Mouse (Mus musculus) liver, postnatal 0 days (tissue): Measurements from ENCODE around the gene Tas1r2. TPM values are rescaled to one million over a fixed set of nuclear protein-coding genes. Genes with fewer than 3 reads are reported as not detected.
A peak's percentile ranks its signal among the peaks of the same experiment; 100 is the strongest.

Source experiments
- ATAC-seq: fragments of 200-750 bp; cut with Nextera tagmentation; 2 replicates; pipeline ENCODE4 v1.8.0; 2017; ENCODE audit warnings: mild to moderate bottlenecking, moderate library complexity
- DNase-seq: peaks from one replicate; pipeline ENCODE4 v3.0.0-alpha.2; 2016
- H3K27ac ChIP-seq: fragments of 300-500 bp; sonication (generic); 2 replicates; pipeline ENCODE4 v1.5.1; 2014; ENCODE audit warnings: antibody characterized with exemption, moderate library complexity, mild to moderate bottlenecking, low read depth
- H3K27me3 ChIP-seq: fragments of 300-500 bp; sonication (generic); 2 replicates; pipeline ENCODE4 v1.6.1; 2014; ENCODE audit warnings: low read length, control low read depth, mixed read lengths; ENCODE audit not compliant: insufficient read depth
- H3K36me3 ChIP-seq: fragments of 300-500 bp; sonication (generic); replicated peaks from 2 replicates; pipeline ENCODE4 v1.6.1; 2014; ENCODE audit warnings: mild to moderate bottlenecking, control low read depth, low read length, moderate library complexity, mixed read lengths; ENCODE audit not compliant: insufficient read depth
- H3K4me1 ChIP-seq: fragments of 300-500 bp; sonication (generic); 2 replicates; pipeline ENCODE4 v1.6.1; 2014; ENCODE audit warnings: antibody characterized with exemption, mild to moderate bottlenecking, control low read depth; ENCODE audit not compliant: insufficient read depth
- H3K4me2 ChIP-seq: fragments of 300-500 bp; sonication (generic); 2 replicates; pipeline ENCODE4 v1.6.1; 2014; ENCODE audit warnings: low read depth, mild to moderate bottlenecking, low read length, moderate library complexity, mixed read lengths
- H3K4me3 ChIP-seq: fragments of 300-500 bp; sonication (generic); 2 replicates; pipeline ENCODE4 v1.5.1; 2014; ENCODE audit warnings: low read depth, low read length
- H3K9ac ChIP-seq: fragments of 300-500 bp; sonication (generic); replicated peaks from 2 replicates; pipeline ENCODE4 v1.6.1; 2014; ENCODE audit warnings: mild to moderate bottlenecking, moderate library complexity
- H3K9me3 ChIP-seq: fragments of 300-500 bp; sonication (generic); 2 replicates; pipeline ENCODE4 v1.6.1; 2016; ENCODE audit warnings: mild to moderate bottlenecking, control low read depth, low read length, mixed read lengths
- CTCF ChIP-seq: sonication (generic); IDR thresholded peaks from 2 replicates; pipeline ENCODE4 v1.5.1; 2016; ENCODE audit warnings: antibody characterized with exemption, low read depth
- EP300 ChIP-seq: IDR thresholded peaks from 2 replicates; pipeline ENCODE4 v1.6.1; 2016; ENCODE audit warnings: antibody characterized with exemption, low read depth, mild to moderate bottlenecking
- WGBS: fragments of 180-500 bp; shearing (Covaris S2); extraction: QIAGEN DNeasy Blood & Tissue Kit; methylation state at CpG from one replicate; pipeline ENCODE4 v1.1.7; 2014; ENCODE audit not compliant: insufficient replicate concordance; 5-methylcytosine and 5-hydroxymethylcytosine counted together
- polyA plus RNA-seq: library from polyadenylated mRNA; unstranded; fragments of >200 nt; fragmentation: Nextera tagmentation; extraction: Ambion mirVana; gene quantifications from 2 replicates; pipeline ENCODE4 v1.2.1, GENCODE M21; 2015

The Tas1r2 gene
- polyA plus RNA-seq, 1 experiment from 2014 or later, result not detected

DNA sequence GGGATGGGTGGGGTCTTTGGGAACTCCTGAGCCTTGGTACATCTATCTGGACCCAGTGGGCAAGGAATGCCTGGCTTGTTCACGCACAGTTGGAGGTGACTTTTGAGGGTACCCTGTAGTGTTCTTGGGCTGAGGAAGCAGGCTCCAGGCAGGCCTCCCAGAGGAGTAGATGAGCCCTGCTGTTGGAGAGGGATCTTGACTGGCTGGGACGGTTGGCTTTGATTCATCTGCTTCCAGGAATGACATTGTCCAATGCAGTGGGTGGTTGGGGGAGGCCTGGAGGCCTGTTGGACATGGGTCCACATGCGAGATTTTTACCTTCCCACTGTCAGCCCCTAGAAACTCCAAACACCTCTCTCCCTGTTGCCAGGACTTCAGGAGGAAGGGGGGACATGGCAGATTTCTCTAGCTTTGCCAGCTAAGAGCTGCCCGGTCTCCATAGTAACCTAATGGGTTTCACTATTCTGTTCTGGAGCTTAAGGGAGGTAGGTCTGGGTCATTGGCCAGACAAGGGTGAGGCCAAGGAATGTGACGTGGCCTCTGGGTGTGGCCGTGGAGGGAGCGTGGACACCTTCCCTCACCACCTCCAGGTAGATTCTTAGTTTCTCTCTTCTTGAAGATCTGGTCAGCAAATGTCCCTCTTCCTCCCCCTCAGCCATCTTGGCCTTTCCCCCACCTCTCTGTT lies 21.6 kb upstream of the Tas1r2 start:
- Histone ChIP-seq H3K9me3 (no peaks in the 10 kb centered on the region), H3K27ac (peak overlapping the region; percentile 18; the same call in 1 of the 2 replicates), H3K9ac (no peak overlapping the region; the same call in 1 of the 2 replicates), H3K4me3 (no peak overlapping the region), H3K4me2 (no peak overlapping the region), H3K27me3 (no peaks in the 10 kb centered on the region), H3K4me1 (peaks cover 10% of the 10 kb centered on the region), H3K36me3 (peaks cover 6% of the 10 kb centered on the region; the same call in 1 of the 2 replicates)
- WGBS, result 72% methylated on average over 7 of the region's 7 CpGs
- TF ChIP-seq CTCF, result no peak
- no peak for TF ChIP-seq EP300
- DNase-seq (no peak), ATAC-seq (peak; percentile 15; the same call in 1 of the 2 replicates)

DNA sequence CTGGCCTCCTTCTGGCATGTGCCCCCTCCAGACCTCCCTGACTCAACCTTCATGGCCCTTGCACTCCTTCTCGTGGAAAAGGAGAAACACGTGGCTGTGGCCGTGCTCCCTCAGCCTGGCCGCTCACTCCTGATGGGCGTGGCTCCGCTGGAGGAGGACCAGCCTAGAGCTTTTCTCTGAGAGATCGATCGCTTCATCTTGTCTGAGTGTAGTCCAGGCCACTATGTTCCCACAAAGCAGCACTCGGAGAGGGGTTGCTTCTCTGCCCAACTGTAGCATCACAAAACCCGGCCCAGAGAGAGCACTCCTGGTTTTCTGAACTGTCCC lies 21.1 kb upstream of the Tas1r2 start:
- no peak overlapping the region for H3K4me3 ChIP-seq
- TF ChIP-seq EP300, result no peak
- TF ChIP-seq CTCF, result no peak
- no peaks in the 10 kb centered on the region for H3K27me3 ChIP-seq
- 57% methylated on average over 10 of the region's 10 CpGs for WGBS
- peaks cover 10% of the 10 kb centered on the region for H3K4me1 ChIP-seq
- H3K27ac ChIP-seq, result no peak overlapping the region
- H3K36me3 ChIP-seq, result peaks cover 10% of the 10 kb centered on the region; the same call in 1 of the 2 replicates
- no peak for ATAC-seq
- no peak overlapping the region for H3K4me2 ChIP-seq
- no peaks in the 10 kb centered on the region for H3K9me3 ChIP-seq
- DNase-seq, result no peak
- H3K9ac ChIP-seq, result no peak overlapping the region

GRCm38 (mm10) chr4:139636373-139636772 lies 17.0 kb upstream of the Tas1r2 start:
- H3K4me2 ChIP-seq, result no peak overlapping the region
- H3K9ac ChIP-seq, result no peak overlapping the region
- 35% methylated on average over 7 of the region's 7 CpGs for WGBS
- H3K4me1 ChIP-seq, result peaks cover 12% of the 10 kb centered on the region
- H3K4me3 ChIP-seq, result no peak overlapping the region
- ATAC-seq, result no peak
- H3K9me3 ChIP-seq, result no peaks in the 10 kb centered on the region
- no peak overlapping the region for H3K27ac ChIP-seq
- H3K27me3 ChIP-seq, result no peaks in the 10 kb centered on the region
- TF ChIP-seq CTCF, result peak; percentile 97
- no peak for TF ChIP-seq EP300
- DNase-seq, result peak; percentile 81
- H3K36me3 ChIP-seq, result peaks cover 14% of the 10 kb centered on the region

- TF ChIP-seq CTCF (no peak), EP300 (no peak)
- ATAC-seq (no peak), DNase-seq (no peak)
- Histone ChIP-seq H3K27ac (no peak overlapping the region), H3K36me3 (peaks cover 19% of the 10 kb centered on the region), H3K4me2 (no peak overlapping the region), H3K9me3 (no peaks in the 10 kb centered on the region), H3K27me3 (no peaks in the 10 kb centered on the region), H3K4me3 (no peak overlapping the region), H3K9ac (no peak overlapping the region), H3K4me1 (peaks cover 9% of the 10 kb centered on the region; the same call in 1 of the 2 replicates)
- WGBS, result 85% methylated on average over 9 of the region's 9 CpGs
Observed at GRCm38 (mm10) chr4:139637847-139638246, 15.5 kb upstream of the Tas1r2 start.

- no peak for TF ChIP-seq CTCF
- no peak for TF ChIP-seq EP300
- Histone ChIP-seq H3K9ac (no peak overlapping the region), H3K4me1 (peaks cover 9% of the 10 kb centered on the region; the same call in 1 of the 2 replicates), H3K4me2 (no peak overlapping the region), H3K27me3 (no peaks in the 10 kb centered on the region), H3K27ac (no peak overlapping the region), H3K4me3 (no peak overlapping the region), H3K9me3 (no peaks in the 10 kb centered on the region), H3K36me3 (peaks cover 21% of the 10 kb centered on the region)
- DNase-seq, result no peak
- WGBS, result 88% methylated on average over 16 of the region's 16 CpGs
- no peak for ATAC-seq
Observed at GRCm38 (mm10) chr4:139638356-139638755, 15.0 kb upstream of the Tas1r2 start.

DNA sequence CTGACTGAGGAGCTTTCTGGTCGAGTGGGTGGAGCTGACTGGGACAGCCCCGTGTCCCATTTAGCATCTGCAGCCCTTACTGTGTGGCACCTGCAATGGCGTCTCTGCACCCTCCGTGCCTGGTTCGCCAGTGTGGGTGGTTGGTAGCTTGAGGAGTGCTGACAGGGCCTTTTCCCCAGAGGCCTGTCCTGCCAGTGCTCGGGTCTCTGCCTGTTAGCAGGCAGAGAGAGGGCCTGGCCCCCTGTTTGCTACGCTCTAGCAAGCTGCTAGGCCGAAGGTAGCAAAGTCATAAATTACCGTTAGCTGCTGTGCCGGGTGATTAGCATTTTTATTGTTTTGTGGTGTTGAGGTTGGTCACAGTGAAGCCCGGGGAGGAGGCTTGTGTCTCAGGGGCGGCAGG lies 13.5 kb upstream of the Tas1r2 start:
- Histone ChIP-seq H3K36me3 (peaks cover 26% of the 10 kb centered on the region), H3K27ac (no peak overlapping the region), H3K4me1 (peaks cover 9% of the 10 kb centered on the region; the same call in 1 of the 2 replicates), H3K27me3 (no peaks in the 10 kb centered on the region), H3K4me3 (no peak overlapping the region), H3K4me2 (no peak overlapping the region), H3K9ac (no peak overlapping the region), H3K9me3 (no peaks in the 10 kb centered on the region)
- DNase-seq, result no peak
- WGBS, result 34% methylated on average over 12 of the region's 12 CpGs
- ATAC-seq, result no peak
- TF ChIP-seq EP300, result no peak
- no peak for TF ChIP-seq CTCF
